Mouse (Mus musculus): Measurements from ENCODE around the gene Pick1. TPM values are rescaled to one million over a fixed set of nuclear protein-coding genes. Genes with fewer than 3 reads are reported as not detected.

Gene Pick1
- 18.1 and 18.7 TPM in 2 replicates for polyA plus RNA-seq (2014; fragmentation: Nextera tagmentation; extraction: Ambion mirVana)

DNA sequence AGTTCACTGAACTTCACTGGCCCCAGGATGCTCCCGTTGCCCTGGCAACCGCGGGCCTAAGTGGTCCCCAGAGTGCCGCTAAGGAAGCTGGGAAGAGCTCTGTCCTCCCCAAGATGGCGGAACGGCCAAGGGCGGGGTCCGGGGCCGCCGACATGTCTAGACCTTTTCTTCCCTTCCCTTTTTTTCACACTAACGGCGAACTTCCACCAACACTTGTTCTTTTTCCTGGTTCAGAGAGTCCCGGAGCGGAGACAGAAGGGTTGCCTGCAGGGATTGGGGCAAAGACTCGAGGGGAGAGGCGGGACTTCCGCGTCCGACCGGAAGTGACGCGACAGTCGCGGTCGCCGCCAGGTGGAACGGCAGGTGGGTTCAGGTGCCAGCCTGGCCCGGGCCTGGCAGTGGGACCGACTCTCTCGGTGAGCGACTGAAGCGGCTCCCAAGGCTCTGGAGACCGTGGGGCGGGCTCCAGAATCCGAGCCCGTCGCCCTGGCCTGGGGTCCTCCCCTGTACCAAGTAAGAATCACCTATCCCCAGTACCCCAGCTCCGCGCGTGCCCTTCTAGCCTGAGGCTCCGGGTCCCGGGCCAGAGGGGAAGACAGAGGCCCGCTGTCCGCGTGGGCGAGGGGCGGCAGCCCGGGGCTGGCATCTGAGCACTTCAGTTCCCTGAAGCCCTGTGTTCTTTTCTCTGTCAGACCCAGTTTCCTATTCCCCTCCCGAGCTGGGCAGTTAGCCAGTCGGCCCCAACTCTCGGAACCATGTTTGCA lies at the start of gene Pick1, which contains the start of gene Gm49486:
Gene Pick1 (plus strand): TSS at position 116 of the 764 bp plus-strand sequence.
Gene Gm49486 (plus strand): TSS at position 334 of the 764 bp plus-strand sequence.
- 1% methylated on average over 51 of the region's 51 CpGs for WGBS

DNA sequence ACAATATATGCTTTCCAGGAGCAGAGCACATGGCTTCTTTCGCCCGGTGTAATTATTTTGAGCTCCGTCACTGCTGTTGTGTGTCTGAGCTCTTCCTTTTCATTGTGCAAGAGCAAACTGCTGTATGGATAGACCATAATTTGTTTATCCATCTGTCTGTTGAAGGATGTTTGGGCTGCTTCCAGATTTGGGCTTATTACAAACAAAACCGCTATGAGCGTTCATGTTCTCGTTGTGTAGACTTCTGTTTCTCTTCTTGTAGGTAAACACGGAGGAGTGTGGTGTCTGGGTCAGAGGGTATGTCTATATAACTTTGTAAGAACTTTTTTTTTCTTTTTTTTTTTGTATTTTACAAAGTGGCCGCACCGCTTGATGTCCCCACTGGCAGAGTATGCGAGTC lies 43.8 kb upstream of the Pick1 start:
- 30% methylated on average over 10 of the region's 10 CpGs for WGBS
- no peak for TF ChIP-seq CTCF (IDR thresholded peaks at IDR 0.05; ENCODE audit: low read depth)
- DNase-seq (peak; percentile 83), ATAC-seq (ENCODE audit: insufficient read depth) (no peak)
- Histone ChIP-seq H3K27me3 (ENCODE audit: insufficient read depth, low read length) (no peaks in the 10 kb centered on the region; the same call in 1 of the 2 replicates), H3K9me3 (ENCODE audit: low read depth, low read length) (no peaks in the 10 kb centered on the region), H3K4me2 (no peak overlapping the region; the same call in 1 of the 2 replicates), H3K27ac (ENCODE audit: low read depth) (no peak overlapping the region), H3K4me1 (ENCODE audit: insufficient read depth) (no peaks in the 10 kb centered on the region), H3K9ac (no peak overlapping the region), H3K4me3 (ENCODE audit: low read depth, low read length) (no peak overlapping the region), H3K36me3 (ENCODE audit: insufficient read depth) (no peaks in the 10 kb centered on the region)

More for the DNA sequence above, at the start of gene Pick1, which contains the start of gene Gm49486:
- Histone ChIP-seq H3K4me1 (ENCODE audit: insufficient read depth) (0 out of 2 replicates have a peak, but pooled peaks cover 6% of the 10 kb centered on the region), H3K27ac (ENCODE audit: low read depth) (peak within 1 kb of the TSS; percentile 97), H3K4me3 (ENCODE audit: low read depth, low read length) (peak within 1 kb of the TSS; percentile 83), H3K36me3 (ENCODE audit: insufficient read depth) (0 out of 2 replicates have a peak, but pooled peaks cover 6% of the 10 kb centered on the region), H3K9me3 (ENCODE audit: low read depth, low read length) (no peaks in the 10 kb centered on the region), H3K4me2 (peak within 1 kb of the TSS; percentile 99), H3K9ac (peak within 1 kb of the TSS; percentile 79), H3K27me3 (ENCODE audit: insufficient read depth, low read length) (no peaks in the 10 kb centered on the region)
- ATAC-seq (ENCODE audit: insufficient read depth), result peak; percentile 86
- no peak for TF ChIP-seq CTCF (IDR thresholded peaks at IDR 0.05; ENCODE audit: low read depth)
- DNase-seq, result peak; percentile 91

DNA sequence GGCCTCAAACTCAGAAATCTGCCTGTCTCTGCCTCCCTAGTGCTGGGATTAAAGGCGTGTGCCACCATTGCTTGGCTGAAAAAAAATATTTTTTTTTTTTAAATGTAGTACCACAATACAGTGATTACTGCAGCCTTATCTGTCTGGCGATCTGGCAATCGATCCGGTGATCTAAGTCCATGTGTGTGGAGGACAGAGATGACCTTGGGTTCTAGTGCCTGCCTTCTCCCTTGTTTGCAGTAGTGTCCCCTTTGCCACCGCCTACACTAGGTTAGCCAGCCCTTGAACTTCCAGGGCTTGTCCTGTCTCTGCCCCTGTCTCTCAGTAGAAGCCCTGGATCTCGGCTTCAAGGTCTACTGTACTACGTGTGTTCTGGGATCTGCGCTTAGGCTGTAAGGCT lies 41.2 kb upstream of the Pick1 start:
- WGBS, result 89% methylated on average over 8 of the region's 8 CpGs
- no peaks in the 10 kb centered on the region for H3K36me3 ChIP-seq (ENCODE audit: insufficient read depth)

DNA sequence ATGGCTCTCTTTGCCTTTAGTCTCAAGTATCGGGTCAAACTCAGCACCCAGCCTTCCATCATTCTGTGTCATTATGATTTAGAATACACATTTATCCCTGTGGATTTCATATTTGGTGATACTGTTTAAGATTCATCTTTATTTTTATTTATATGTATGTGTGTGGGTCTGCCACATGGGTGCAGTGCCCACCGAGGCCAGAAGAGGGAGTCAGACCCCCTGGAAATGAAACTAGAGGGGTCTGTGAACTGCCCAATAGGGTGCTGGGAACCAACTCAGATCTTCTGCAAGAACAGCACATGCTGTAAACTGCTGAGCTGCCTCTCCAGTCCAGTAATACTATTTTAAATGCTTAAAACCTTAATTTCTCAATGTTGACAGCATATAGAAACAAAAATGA lies 37.5 kb upstream of the Pick1 start:
- Histone ChIP-seq H3K36me3 (ENCODE audit: insufficient read depth) (no peaks in the 10 kb centered on the region), H3K4me1 (ENCODE audit: insufficient read depth) (peaks cover 7% of the 10 kb centered on the region), H3K4me3 (ENCODE audit: low read depth, low read length) (no peak overlapping the region), H3K27me3 (ENCODE audit: insufficient read depth, low read length) (no peaks in the 10 kb centered on the region), H3K9me3 (ENCODE audit: low read depth, low read length) (no peaks in the 10 kb centered on the region), H3K27ac (ENCODE audit: low read depth) (no peak overlapping the region), H3K9ac (no peak overlapping the region), H3K4me2 (no peak overlapping the region)
- DNase-seq (no peak), ATAC-seq (ENCODE audit: insufficient read depth) (no peak)
- 91% methylated on average over 2 of the region's 2 CpGs for WGBS
- 0 out of 2 replicates have a peak, but pooled peaks have one; percentile 5 for TF ChIP-seq CTCF (IDR thresholded peaks at IDR 0.05; ENCODE audit: low read depth)

More for the DNA sequence above, 41.2 kb upstream of the Pick1 start:
- H3K27me3 ChIP-seq (ENCODE audit: insufficient read depth, low read length), result no peaks in the 10 kb centered on the region
- no peak overlapping the region for H3K9ac ChIP-seq
- peaks cover 1% of the 10 kb centered on the region; the same call in 1 of the 2 replicates for H3K4me1 ChIP-seq (ENCODE audit: insufficient read depth)
- no peak for TF ChIP-seq CTCF (IDR thresholded peaks at IDR 0.05; ENCODE audit: low read depth)
- H3K9me3 ChIP-seq (ENCODE audit: low read depth, low read length), result no peaks in the 10 kb centered on the region
- H3K27ac ChIP-seq (ENCODE audit: low read depth), result no peak overlapping the region
- ATAC-seq (ENCODE audit: insufficient read depth) (no peak), DNase-seq (no peak)
- no peak overlapping the region for H3K4me3 ChIP-seq (ENCODE audit: low read depth, low read length)
- H3K4me2 ChIP-seq, result no peak overlapping the region

DNA sequence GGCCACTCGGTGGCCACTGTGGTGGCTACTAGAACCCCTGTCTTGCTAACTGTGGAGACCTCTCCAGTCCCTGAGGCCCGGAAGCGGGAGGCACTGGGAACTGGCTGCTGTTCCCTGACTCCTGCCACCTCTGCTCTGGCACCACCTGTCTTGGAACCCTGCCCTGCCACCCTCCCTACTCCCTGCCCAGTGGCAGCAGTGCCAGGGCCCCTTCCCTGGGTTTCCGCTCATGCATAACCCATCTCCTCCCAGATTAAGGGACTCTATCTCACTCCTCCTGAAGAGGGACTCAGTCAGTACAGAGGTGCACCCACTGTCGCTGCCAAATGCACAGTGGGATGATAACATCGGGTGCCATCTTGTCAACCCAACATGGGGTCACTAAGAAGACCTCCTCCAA lies 36.5 kb upstream of the Pick1 start:
- Histone ChIP-seq H3K27ac (ENCODE audit: low read depth) (no peak overlapping the region; the same call in 1 of the 2 replicates), H3K9ac (no peak overlapping the region), H3K4me2 (no peak overlapping the region), H3K36me3 (ENCODE audit: insufficient read depth) (no peaks in the 10 kb centered on the region), H3K27me3 (ENCODE audit: insufficient read depth, low read length) (no peaks in the 10 kb centered on the region), H3K4me1 (ENCODE audit: insufficient read depth) (peaks cover 7% of the 10 kb centered on the region), H3K4me3 (ENCODE audit: low read depth, low read length) (no peak overlapping the region), H3K9me3 (ENCODE audit: low read depth, low read length) (no peaks in the 10 kb centered on the region)
- no peak for TF ChIP-seq CTCF (IDR thresholded peaks at IDR 0.05; ENCODE audit: low read depth)
- ATAC-seq (ENCODE audit: insufficient read depth) (no peak), DNase-seq (no peak)
- WGBS, result 91% methylated on average over 6 of the region's 6 CpGs

DNA sequence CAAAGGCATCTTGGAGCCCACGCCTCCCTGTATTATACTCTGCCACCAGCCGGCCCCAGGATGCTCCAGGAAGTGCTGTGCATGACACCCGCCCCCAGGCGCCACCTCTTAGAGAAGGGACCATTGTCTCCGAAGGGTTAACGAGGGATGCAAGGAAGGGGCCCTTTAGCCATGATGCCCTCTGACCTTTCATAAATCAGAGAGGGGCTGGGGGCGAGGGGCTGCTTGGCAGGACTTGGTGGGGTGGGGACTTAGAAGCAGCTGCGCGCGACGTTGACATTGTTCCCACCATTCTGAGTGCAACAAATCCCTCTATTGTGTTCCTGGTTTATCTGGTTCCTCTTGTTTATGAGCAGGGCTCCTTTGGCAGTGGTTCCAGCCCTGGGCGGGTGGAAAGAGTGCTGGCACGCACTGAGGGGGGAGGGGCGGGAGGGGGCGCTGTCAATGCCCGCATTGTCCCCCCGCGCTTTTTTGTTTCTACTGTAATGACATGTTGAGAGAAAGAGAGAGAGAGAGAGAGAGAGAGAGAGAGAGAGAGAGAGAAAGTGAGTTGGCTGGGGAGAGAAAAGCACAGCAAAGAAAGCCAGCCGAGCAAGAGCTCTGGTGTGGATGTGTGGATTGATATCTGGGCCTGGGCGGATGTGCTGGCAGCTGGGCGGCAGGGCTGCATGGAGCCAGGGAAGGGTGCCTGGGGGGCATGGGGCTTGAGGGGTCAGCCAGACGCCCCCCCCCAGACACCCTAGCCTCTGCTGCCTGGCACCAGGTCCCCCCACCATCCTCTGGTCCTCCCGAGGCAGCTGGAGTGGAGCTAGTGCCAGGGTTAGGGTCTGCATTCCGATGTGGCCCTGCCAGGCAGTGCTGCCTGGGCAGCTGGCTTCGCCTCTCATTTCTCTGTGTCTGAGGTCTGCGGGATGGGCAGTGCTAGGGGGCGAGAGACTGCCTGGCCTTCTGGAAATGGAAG lies 35.8 kb upstream of the Pick1 start:
- Histone ChIP-seq H3K9me3 (ENCODE audit: low read depth, low read length) (no peaks in the 10 kb centered on the region), H3K36me3 (ENCODE audit: insufficient read depth) (no peaks in the 10 kb centered on the region), H3K4me3 (ENCODE audit: low read depth, low read length) (no peak overlapping the region), H3K4me2 (peak overlapping the region; percentile 41), H3K4me1 (ENCODE audit: insufficient read depth) (peaks cover 7% of the 10 kb centered on the region), H3K9ac (peak overlapping the region; percentile 41), H3K27ac (ENCODE audit: low read depth) (peak overlapping the region; percentile 70), H3K27me3 (ENCODE audit: insufficient read depth, low read length) (no peaks in the 10 kb centered on the region)
- 33% methylated on average over 27 of the region's 27 CpGs for WGBS
- peak; percentile 71 for DNase-seq
- ATAC-seq (ENCODE audit: insufficient read depth), result peak; percentile 62; the same call in 1 of the 2 replicates
- TF ChIP-seq CTCF (IDR thresholded peaks at IDR 0.05; ENCODE audit: low read depth), result no peak
